Mouse (Mus musculus) left cerebral cortex, adult 11 months (tissue): ENCODE measurements around the gene Pigc.
A peak's percentile ranks its signal among the peaks of the same experiment; 100 is the strongest.

Experiments used
- DNase-seq: peaks from one replicate; pipeline ENCODE4 v3.0.0; 2022; ENCODE audit warnings: low spot score

Pigc gene

DNA sequence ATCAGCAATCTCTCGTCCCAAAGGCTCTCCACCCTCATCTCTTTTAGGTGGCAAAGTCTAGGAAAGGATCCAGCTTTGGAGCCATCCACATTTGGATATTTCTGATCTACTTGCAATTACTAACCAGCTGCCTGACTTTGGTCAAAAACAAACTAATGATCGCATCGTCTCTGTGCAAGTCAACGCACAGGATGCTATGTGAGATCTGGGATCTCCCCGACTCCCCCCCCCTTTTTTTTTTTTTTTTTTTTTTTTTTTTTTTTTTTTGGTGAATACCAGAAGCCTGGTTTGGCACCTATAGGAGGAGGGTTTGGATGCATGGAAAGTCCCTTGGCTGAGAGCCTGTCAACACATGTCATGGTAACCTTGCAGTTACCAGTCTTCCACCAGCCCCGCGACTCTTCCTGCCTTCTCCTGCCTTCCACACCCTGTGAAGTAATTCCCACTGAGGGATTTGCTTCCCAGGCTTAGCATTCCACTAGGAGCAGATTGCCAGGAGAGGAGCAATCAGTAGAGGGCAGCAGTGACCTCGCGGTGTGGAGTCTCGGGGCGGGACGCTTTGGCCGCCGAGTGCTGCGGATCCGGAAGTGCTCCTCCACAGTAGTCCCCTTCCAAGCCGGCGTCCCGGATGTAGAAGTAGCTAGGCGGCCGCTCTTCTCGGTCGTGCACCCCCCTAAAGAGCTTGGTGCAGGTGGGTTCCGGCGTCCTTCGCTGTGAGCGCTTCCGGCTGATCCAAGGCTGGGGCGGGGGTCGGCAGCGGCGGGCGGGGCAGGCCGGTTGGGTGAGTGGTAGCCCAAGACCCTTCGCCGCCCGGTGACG, at the start of gene Pigc:
Pigc (plus strand) TSS at position 598 of the 819 bp plus-strand sequence.
- DNase-seq = peak; percentile 91

DNA sequence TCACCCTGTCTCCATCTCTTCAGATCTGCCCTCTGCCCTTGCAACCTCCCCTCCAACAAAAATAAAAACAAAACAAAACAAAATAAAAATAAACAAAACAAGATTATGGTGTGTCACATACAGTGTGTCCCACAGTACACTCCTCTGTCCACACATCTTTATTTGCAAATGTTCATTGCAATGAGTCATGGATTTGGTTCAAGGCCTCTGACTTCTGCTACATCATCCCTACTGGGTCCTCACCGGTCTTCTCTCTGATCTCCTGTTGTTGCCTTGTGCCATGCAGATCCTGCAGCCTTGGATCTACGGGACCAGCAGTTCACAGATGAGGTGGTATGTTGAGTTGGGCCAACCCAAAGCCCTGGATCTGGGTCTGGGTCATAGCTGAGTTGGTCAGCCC, 49.4 kb upstream of the Pigc start:
- no peak for DNase-seq

DNA sequence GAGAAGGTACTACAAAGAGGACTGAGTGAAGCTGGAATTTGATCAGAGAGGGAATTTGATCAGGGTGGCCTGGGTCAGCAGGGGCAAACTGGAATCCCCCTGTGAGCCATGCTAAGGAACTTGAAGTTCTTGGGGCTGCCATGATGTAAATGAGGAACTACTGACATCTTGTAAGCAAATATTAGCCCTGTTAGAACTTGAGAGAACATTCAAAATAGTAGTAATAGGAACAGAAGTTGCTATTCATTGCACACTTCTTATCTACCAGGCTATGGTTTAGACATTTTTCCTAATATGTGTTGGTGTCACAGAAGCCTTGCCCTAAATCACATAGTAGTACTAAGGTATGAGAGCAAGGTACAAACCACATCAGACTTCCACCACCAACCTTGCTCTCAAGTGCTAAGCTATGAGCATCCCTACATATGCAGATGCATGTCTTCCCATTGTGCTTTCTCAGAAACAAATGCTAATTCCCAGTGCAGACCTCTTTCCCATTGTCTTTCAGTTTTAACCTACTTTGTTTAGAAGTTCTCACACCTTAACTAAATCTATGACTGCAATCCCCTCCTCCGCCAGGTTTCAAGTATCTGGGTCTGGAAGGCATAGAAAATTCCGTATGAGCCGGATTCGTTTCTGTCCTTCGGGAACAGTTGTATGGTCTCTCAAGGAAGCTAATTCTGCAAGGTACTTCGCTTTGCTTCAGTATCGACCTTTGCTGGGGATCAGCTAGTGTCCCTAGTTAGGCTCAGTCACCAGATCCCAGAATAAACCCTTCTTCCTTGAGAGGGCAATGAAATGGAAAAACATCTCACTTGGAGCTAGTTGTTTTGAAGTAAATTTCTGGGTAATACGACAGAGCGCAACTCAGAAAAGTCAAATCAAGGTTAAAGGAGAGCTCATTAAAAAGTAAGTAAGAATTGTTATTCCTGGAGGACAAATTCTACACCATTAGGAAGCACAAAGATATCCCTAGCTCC, 48.2 kb upstream of the Pigc start:
- no peak for DNase-seq

DNA sequence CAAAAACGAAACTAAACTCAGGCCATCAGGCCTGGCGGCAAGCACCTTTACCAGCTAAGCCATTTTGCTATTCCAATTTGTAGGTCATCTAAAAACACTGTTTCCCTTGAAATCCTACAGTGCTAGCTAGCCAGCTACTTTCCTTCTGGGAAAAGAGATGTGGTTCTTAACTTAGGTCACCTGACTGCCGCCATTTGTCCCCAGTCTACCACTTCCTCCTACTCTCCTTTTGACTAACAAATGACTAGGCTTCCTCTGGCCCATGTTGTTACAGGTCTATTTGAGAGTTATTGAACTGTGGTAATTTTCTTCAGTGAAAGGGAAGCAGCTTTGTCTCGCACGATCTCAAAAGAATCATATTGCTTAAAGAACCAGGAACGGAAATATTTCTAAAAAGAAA, 47.1 kb upstream of the Pigc start:
- DNase-seq = no peak

DNA sequence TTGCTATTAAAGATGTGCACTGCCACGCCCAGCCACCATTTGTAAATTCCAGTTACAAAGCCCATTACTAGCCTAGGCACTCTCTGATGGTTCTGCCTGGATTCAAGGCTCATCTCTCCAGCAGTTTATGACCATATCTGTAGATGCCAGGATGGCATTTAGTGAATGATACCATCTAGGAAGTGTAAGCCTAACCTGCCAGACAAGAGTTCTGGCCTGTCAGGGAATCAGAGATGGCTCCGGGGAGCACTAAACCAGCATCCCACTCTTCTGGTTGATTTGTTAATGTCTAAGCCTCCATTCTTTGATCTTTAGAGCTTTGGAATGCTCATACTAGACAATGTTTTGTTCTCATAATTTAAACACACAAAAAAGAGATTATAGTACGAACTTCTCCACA, 44.7 kb upstream of the Pigc start:
- DNase-seq = no peak

DNA sequence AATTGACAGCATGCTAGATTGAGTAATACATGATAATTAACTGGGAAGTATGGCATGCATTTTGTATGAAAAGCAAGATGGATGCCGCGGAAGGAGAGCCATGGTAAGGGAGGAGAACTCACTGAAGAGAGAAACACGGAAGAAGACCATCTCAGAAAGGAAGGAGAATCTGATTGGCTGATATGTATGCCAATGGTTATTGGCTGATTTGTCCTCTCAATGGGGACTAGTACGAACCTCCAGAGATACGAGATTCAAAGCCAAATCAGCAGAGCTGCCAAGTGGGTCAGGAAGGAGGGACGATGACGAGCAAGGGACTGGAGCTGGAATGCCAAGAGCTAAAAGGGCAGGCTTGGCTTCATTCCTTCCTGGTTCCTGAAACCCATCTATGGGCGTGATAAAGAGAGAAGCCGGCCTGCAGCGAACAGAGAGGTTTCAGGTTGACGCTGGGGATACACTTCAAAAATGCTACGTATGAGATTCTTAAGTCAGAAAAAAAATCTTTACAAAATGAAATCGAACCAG, 43.6 kb upstream of the Pigc start:
- no peak for DNase-seq

DNA sequence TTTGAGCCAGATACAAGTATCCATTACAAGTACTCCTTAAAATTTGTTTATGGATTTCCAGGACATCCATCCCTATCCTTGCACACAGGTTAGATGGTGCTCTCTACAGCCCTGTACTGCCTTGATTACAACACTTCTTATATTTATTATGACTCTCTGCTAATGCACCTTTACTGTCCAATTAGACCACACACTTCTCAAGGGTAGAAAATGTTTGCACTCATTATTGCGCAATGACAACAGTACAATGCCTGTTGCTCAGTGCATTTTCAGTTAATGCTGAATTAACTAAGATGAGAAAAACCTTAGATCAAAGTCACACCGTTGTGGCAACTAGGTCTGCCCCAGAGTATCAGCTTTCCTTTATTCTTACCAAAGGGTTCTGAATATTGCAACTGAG, 41.0 kb upstream of the Pigc start:
- DNase-seq = no peak

DNA sequence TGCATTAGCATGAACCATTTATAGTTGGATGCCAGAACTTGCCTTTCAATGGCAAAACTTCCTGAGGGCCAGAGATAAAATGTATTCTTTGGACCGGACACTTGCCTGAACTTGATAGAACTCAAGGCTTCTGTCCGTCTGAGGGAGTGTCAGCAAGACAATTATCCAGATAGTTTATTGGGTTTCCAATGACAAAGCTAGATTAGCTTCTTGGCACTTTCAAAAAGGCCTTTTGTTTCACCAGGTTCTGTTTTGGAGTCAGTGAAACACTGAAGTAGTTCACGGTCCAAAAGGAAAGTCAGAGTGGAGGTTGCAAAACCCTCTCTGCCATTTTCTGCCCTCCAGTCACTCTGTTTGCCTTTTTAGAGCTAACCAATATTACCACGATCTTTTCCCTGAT, 37.7 kb upstream of the Pigc start:
- no peak for DNase-seq

DNA sequence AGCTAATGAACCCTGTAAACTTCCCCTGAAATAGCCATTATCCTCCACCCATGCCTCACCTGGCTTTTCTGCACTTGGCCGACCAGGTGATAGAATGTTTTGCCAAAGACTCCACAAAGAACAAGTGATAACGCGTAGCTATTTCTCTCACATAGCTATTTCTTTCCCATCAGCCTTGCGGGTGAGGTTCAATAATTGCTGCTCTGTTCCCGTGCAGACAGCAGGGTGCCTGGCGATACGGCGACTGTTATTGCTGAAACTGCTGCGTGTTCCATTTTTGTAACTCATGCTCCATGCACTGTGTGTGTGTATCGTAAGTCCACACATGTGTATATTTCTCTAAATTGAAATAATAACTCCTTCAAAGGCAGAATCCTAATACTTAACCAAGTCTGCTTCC, 37.2 kb upstream of the Pigc start:
- DNase-seq = no peak

DNA sequence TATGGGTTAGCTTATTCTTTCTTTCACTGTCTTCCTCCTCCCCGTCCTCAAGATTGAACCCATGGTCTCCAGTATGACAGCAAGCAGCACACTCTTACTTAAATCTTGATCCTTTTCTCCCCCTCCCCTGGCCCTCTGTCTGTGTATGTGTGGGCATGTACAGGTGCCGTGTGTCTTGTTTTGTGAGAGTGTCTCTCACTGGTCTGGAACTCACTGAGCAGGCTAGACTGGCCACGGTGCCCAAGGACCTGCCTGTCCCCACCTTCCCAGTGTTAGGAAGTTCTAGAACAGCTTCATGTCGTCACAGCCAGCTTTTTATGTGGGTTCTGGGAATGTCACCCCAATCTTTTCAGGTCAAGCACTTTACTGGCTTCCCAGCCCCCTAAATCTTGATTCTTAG, 36.7 kb upstream of the Pigc start:
- no peak for DNase-seq

DNA sequence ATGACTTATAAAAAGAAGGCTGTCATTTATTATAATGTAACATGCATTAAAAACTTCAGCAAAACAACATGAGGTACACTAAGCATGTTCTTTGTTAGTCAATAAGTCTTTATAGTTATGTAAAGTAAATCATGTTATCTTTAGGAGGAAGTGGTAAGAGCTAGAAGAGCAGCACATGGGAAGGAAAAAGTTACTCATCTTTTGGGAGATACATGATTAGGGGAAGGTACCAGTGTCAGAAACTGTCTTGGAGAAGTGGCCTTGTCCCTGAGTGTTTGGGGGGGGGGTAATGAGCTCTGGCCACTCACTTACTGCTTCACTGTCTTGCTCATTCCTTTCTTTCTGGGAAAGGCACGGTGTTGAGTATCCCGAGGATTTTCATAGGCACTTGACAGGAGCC, 26.9 kb upstream of the Pigc start:
- no peak for DNase-seq

DNA sequence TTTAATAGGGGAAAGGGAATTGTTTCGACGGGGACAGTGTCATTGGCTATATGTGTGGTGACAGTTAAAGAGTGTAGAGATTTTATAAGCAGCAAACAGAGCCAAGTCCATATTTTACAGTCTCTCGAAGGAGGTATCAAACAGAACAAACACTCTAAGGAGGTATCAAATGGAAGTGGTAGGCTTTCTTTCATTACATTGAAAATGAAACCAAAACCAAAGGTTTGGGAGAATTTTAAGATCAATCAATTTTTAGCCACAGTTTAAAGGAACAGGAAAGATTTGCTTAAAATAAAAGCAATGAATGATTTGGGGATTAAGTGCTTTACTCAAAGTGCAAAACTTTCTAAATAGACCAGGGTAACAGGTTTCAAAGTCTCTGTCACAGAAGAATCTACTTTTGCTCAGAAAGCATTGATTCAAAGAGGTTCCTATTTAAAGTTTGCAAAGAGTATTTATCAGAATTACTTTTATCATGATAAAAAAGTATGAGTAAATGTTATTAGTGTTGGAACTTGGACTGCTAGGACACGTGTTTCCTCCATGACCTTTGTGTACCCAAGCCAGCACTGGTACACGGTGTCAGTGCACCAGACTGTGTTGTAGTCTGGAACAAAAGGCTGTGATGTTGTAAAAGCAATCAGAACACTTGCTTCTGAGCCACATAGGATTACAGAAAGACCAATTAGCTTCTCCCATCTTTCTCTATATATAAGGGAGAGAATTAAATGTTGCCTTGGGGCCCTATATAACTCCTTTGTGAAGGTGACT, 17.8 kb upstream of the Pigc start:
- no peak for DNase-seq

DNA sequence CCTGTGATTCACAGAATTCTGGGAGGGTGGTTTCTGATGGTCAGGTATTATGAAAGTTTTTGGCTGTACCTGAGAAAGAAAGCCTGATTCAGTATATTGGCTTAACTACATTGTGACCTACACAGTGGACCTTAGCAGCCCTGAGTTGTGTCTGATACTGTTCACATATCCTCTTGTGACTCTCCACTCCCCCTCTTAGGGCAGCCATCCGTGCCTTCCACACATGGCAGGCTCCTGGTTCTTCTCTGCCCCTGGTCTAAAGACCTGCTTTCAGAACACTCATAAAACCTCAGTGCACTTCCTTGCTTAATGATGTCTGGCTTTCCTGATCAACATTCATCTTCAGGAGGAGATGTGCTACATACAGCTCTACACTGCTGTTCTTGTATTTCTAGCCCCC, 16.4 kb upstream of the Pigc start:
- DNase-seq = no peak

DNA sequence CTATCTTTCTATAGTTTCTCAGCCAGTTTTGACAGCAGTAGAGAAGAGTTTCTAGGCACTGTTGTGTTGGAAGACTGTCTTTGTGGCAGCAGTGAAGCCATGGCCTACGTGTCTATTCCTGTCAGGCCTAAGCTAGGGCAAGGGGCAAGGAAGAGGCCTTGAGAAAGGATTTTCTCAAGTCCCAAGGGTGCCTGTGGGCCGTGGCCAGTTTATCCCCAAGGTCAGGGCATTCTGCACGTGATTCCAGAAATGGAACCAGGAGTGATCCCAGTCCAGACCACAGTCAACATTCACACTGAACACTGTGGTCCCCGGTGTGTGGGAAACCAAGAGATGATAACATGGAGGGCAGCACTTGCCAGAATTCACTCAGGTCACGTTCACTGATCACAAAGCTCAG, 13.1 kb upstream of the Pigc start:
- DNase-seq = no peak

DNA sequence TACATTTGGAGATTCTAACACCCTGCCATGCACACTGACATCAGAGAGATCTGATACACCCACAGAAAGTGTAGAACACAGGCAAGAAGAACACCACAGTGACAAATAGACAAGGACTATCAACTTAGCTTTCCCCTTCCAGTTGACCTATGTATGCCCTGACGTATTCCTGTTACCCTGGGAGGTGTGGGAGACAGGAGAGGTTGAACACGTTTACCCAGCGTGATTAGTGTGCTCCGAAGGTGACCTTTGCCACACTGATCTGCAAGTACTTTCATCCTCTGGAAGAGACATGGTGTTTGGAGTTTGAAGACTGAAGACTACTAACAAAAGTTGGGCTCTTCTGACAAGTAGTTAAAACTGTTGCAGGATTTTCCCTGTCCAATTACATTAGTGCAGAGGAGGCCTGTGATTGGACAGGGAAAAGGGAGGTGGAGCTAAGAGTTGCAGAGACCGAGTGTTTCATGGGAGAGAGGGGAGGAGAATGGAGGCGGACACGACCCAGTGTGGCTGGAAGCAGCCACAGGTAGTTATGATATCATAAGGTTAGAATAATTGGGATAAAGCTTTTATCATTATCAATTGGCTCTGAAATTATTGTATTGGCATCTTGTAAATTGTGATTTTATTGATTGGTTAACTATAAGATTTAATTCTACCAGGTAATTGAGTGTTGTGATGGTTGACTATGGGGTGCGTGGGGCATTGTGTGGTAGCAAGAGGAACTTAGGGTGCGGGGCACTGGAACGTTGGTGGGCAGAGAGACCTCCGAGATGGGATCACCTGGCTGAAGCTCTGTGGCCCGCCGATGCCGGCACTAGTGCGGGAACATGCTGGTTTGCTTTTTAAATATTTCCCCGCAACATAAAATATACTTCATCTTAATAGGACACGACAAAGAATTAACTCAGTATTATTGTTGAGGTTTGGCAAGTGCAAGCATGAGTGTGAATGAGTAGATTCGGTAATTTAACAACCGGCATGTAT, 10.7 kb upstream of the Pigc start:
- DNase-seq = no peak

DNA sequence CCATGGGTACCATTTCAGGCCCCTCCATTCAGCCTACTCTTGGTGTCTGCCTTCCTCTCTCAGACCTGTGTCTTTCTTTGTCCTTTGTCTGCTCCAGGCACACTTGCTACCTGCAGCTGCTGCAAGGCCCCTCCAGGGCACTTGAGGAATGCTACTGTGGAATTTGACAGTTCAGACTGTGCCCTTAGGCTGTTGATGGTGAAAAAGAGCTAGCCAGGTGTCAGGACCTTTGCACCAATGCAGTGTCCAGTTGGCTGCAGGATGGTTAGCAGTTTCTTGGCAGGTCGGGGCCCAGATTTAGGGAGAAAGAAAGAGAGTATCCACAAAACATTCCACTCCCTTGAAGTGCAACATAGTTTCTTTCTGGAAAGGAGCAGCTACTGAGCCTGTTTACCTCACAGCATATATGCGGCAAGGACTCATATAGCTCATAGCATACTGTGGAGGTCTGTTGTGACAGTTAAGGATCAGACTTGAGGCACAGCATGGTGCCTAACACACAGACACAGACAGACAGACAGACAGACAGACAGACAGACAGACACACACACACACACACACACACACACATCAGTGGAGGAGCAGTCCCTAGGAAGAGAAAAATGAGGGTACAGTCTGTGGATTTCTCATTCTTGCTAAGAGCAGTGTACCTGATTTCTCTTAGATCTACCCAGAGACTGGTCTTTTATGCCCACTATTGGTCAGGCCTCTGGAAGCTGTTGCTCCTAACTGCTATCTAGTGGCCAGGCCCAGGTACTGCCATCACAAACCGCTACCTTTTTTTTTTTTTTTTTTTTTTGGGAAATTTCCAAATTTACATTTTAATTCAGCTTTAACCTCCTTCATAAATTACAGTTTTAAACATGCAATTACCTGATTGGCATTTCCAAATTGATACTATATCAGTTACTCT, 6.3 kb upstream of the Pigc start:
- no peak for DNase-seq

DNA sequence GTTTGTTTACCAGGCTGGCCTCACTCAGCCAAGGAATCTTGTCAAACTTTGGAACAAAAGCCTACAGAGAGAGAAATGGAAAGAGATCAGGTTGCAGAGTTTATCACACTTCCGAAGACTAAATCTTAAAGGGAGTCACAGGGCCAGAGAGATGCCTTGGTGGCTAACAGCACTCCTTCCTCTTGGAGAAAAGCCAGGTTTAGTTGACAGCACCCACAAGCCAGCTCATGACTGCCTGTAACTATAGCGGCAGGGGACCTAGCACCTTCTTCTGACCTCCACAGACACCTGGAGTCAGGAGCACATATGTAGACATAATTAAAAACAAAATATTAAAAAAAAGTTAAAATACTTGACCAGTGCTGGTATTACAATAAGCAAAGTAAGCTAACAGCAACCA, 1.1 kb upstream of the Pigc start:
- no peak for DNase-seq

DNA sequence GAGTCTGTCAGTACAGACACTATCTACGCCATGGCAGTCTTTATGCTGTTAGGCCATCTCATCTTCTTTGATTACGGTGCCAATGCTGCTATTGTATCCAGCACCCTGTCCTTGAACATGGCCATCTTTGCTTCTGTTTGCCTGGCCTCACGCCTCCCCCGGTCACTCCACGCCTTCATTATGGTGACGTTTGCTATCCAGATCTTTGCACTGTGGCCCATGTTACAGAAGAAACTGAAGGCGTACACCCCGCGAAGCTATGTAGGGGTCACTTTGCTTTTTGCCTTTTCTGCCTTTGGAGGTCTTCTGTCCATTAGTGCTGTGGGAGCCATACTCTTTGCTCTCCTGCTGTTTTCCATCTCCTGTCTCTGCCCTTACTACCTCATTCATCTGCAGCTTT, 1.9 kb downstream of the Pigc start:
- DNase-seq = no peak

DNA sequence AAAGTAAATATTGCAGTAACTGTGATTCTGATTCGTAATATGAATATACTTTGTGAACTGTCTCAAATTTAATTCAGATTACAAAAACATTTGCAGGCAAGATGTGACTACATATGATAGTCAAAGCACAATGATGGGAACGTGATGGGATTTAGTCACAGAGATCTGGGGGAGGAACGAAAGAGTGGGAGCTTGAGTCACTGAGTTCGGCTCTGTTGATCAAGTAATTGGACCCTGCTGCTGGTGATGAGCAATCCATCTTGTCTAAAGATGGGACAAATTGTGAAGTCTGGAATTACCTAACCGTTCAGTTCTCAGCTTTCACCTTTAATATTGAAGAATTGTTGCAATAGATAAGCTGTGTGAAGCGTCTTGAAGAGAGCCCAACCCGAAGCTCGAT, 3.2 kb downstream of the Pigc start:
- no peak for DNase-seq
